Mouse (Mus musculus) C2C12 (cell line): ENCODE results near the gene Emilin3.

ENCODE experiments used
- CEBPB ChIP-seq: IDR thresholded peaks from one replicate; pipeline ENCODE4 v1.6.1; 2011; ENCODE audit warnings: low read depth, mild to moderate bottlenecking, control low read depth, moderate library complexity
- CTCF ChIP-seq: IDR thresholded peaks from one replicate; pipeline ENCODE4 v1.5.1; 2011; ENCODE audit not compliant: control insufficient read depth, insufficient read depth, insufficient read length
- FOSL1 ChIP-seq: IDR thresholded peaks from one replicate; pipeline ENCODE4 v1.8.0; 2011; ENCODE audit warnings: mild to moderate bottlenecking, low read length; ENCODE audit not compliant: poor library complexity, insufficient read depth, severe bottlenecking
- MAX ChIP-seq: IDR thresholded peaks from one replicate; pipeline ENCODE4 v1.6.1; 2011; ENCODE audit warnings: mild to moderate bottlenecking, control low read depth
- MYOD1 ChIP-seq: IDR thresholded peaks from one replicate; pipeline ENCODE4 v1.6.1; 2011; ENCODE audit warnings: low read depth; ENCODE audit not compliant: control insufficient read depth, insufficient read length
- USF1 ChIP-seq: IDR thresholded peaks from one replicate; pipeline ENCODE4 v1.6.1; 2011; ENCODE audit warnings: low read depth, mild to moderate bottlenecking, control low read depth, moderate library complexity

GRCm38 (mm10) chr2:160934451-160934850, 22.3 kb upstream of the Emilin3 start:
- TF ChIP-seq CTCF (no peak), CEBPB (no peak), FOSL1 (no peak), USF1 (no peak), MAX (no peak), MYOD1 (no peak)
